Mouse (Mus musculus) cerebellum, postnatal 14 days (tissue): ENCODE data around the gene Tbc1d5.
"Not testable (repeated sequence)": the region's sequence is repeated elsewhere in the genome, so short reads cannot be mapped to it uniquely, and the experiment has no call there.

Experiments used
- DNase-seq, 2 experiments: peaks; one replicate each; pipeline ENCODE4 v3.0.0; 2021; ENCODE audit warnings: mixed read lengths in 2 of 2

The Tbc1d5 gene

DNA sequence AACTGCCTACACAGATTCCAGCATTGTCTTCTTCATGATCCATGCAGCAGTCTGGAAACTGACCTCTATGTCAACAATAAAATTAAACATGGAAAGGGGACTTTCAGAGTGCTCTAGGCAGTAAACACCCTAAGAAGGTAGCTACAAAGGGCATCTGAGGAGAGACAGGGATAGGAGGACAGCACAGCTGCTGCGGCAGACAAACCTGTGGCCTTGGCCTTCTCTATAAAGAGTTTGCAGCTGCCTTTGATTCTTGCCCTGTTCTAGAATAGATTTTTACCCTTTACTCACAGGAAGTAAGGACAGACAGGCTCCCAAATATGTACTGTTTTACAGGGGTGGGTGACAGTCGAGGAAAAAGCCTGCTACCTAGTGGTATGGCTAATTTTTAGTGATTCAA is 440.7 kb downstream of the Tbc1d5 start:
- no peak for DNase-seq

DNA sequence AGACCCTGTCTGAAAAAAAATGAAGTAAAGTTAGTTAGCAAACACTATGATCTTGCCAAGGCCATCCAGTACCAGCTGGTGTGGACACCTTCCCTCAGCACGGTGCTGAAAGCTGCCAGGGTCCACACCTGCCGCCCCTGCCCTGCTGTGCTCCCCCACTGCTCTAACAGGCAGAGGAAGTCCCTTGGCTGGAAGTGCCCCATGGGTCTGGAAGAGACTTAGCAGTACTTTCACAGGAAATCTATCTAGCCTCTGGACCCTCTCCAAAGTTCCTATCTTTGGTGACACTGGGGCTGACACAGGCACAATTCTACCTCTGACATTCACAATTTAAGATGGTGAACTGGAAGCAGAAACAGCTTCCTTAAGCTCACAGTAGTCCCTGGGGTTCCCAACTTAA is 442.1 kb downstream of the Tbc1d5 start:
- DNase-seq = peak in 1 of 2 experiments; percentile 23

GRCm38 (mm10) chr17:50735955-50736533 is 443.1 kb downstream of the Tbc1d5 start:
- peak; percentile 56 to 68 for DNase-seq

DNA sequence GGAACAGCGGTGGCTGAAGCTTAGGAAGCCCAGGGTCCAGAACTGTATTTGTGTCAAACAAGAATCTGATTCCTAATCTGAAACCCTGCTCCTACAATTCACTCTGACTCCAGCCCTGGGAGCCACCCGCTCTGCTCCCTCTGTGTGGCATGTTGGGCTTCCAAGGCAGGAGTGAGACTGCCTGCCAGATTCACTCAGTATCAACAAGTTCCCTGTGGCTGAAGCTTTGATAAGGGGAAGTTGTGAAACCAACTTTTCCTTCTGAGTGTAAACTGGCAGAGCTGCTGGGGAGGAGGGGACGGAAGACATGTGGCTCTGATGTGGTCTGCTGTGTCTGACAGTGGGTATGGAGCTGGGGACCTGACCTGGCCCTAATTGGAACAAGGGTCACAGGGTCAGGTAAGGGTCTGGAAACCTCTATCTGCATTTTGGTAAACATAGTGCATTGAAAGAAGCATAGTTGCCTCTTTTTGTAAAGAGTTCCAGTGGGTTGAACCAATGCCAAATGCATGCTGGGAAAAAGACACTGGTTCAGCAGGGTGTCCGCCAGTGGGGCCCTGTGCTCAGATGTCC is 443.7 kb downstream of the Tbc1d5 start:
- no peak for DNase-seq

GRCm38 (mm10) chr17:50734781-50735180 is 444.4 kb downstream of the Tbc1d5 start:
- no peak for DNase-seq

DNA sequence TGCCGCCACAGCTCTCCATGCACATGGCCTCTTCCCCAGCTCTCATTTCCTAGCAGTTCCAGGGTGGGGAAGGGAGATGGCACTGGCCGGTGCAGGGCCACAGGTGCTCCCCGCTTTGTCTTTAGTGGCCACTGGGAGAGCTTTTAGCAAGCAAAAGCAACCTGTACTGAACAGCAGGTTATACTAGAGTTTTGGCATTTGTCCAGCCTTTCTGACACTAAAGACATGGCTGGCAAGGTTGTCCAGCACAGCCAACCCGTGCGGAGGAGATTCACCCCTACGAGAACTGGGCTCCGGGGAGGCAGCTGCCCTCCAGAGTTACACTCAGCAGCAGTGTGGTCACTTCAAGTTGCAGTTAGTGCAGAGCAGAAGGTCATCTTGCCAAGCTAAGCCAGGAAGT is 445.8 kb downstream of the Tbc1d5 start:
- DNase-seq = peak; percentile 29 to 49

- no peak for DNase-seq
These were observed 447.3 kb downstream of the Tbc1d5 start for GRCm38 (mm10) chr17:50731876-50732275.

- DNase-seq = no peak
These were observed 448.3 kb downstream of the Tbc1d5 start for GRCm38 (mm10) chr17:50730896-50731295.

DNA sequence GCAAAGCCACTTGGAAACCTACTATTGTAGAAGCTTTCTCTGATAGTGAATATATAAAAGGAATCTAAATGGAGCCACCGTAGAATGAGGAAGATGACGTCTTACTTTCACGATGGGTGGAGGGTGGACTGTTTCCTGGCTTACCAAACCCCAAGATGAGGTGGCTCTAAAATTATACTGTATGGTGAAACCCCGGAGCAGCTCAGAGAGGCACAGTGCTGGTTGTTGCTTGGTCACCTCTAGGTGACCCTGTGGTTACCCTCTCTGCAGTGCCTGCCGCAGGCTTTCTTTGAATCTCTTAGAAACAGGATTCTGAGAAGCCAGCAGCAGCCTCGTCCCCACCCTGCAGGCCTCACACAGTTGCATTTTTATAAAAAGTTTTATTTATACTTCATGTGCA is 449.6 kb downstream of the Tbc1d5 start:
- no peak for DNase-seq

DNA sequence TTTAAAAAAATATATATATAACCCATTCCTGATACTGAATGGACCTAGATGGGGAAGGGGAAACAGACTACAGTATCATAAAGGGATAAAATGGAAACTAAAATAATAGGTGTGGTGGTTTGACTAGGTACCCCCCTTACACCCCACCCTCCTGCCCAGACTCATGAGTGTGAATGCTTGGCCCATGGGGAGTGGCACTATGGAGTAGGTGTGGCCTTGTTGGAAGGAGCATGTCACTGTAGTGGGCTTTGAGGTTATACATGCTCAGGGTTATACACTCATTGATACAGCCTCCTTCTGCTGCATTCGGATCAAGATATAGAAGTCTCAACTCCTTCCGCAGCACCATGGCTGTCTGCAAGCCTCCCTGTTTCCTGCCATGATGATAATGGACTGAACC is 450.1 kb downstream of the Tbc1d5 start:
- DNase-seq = no peak

- no peak for DNase-seq
These were observed 452.9 kb downstream of the Tbc1d5 start for GRCm38 (mm10) chr17:50726265-50726664.

GRCm38 (mm10) chr17:50724376-50724775 is 454.8 kb downstream of the Tbc1d5 start:
- DNase-seq = no peak

GRCm38 (mm10) chr17:50717586-50717985 is 461.6 kb downstream of the Tbc1d5 start:
- no peak for DNase-seq

GRCm38 (mm10) chr17:50710497-50711222 is 468.5 kb downstream of the Tbc1d5 start:
- DNase-seq = no peak

GRCm38 (mm10) chr17:50698410-50698809 is 480.7 kb downstream of the Tbc1d5 start:
- not testable (repeated sequence) for DNase-seq

DNA sequence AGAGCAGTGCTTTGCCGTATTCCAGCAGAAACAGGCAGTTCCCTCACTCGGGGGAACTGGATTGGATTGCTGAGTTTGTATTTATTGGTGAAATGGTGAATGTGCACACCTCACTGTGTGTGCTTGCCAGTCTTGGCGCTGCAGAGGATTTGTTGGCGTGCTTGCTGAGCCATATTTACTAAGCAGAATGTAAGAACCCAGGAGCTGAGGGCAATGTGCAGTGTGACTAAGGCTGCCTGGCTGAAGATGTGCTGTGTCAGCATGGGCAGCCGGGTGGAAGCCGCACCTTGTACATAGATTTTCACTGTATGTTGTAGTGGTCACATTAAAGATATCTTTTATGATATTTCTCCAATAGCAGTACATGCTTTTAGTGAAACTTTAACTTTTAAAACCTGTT is 491.0 kb downstream of the Tbc1d5 start:
- peak; percentile 71 to 74 for DNase-seq

DNA sequence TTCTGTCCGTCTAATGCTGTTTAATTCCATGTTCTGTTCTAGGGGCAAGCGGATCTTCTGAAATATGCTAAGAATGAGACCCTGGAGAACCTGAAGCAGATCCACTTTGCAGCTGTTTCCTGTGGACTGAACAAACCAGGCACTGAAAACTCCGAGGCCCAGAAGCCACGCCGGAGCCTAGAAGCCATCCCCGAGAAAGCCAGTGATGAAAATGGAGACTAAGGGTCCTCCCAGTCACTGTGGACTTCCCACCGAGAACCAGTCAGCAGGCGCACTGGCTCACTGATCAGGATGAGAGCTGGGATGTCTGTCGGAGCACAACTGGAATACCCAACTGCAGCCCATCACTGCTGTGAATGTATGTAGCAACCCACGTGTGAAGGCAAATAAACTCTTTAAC is 491.5 kb downstream of the Tbc1d5 start:
- no peak for DNase-seq

DNA sequence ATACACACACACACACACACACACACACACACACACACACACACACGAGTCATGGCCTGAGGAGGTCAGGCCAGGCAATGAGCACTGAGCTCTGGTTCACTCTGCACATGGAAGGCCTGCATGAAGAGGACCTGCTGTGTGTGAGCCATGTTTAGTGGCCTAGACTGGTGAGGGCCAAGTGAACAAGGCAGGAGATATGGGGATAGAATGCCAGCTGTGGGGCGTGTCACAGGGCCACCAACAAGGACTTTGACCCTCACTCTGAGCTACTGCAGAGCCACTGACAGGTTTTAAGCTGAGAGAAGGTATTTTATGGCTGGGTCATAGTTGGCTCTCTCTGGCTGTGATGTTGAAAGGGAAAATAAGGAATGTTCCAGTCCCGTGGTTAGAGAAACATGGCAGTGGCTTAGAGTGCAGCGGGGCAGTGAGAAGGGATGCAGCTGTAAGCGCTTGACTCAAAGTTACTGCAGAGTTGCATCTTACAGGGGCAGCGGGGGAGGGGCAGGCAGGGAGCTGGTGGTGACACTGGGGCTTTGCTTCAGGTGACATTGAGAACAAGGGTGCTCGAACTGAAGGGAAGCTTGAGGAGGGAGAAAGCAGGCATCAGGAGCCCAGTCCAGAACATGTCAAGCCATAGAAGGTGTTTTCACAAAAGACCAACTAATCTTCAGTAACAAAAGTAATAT is 494.0 kb downstream of the Tbc1d5 start:
- no peak for DNase-seq
